Mouse (Mus musculus) liver, embryonic 14.5 days (tissue): ENCODE measurements around the gene Zfp710. TPM values are rescaled to one million over a fixed set of nuclear protein-coding genes. Genes with fewer than 3 reads are reported as not detected.

ENCODE experiments used
- ATAC-seq: fragments of 200-750 bp; cut with Nextera tagmentation; 2 replicates; pipeline ENCODE4 v1.8.0; 2017; ENCODE audit warnings: moderate number of reproducible peaks, mild to moderate bottlenecking, moderate library complexity; ENCODE audit not compliant: insufficient read depth
- DNase-seq, 3 experiments: peaks; one replicate each; pipeline ENCODE4 v3.0.0-alpha.2; 2012 to 2013; ENCODE audit warnings: low read depth in 3 of 3, low spot score in 3 of 3
- H3K27ac ChIP-seq: fragments of 300-500 bp; sonication (generic); 2 replicates; pipeline ENCODE4 v1.5.1; 2014; ENCODE audit warnings: moderate library complexity, mild to moderate bottlenecking, control low read depth, inconsistent platforms
- H3K27me3 ChIP-seq: fragments of 300-500 bp; sonication (generic); 2 replicates; pipeline ENCODE4 v1.6.1; 2014; ENCODE audit warnings: mild to moderate bottlenecking, low read length, moderate library complexity; ENCODE audit not compliant: control insufficient read depth, insufficient read depth
- H3K36me3 ChIP-seq: fragments of 300-500 bp; sonication (generic); replicated peaks from 2 replicates; pipeline ENCODE4 v1.6.1; 2014; ENCODE audit warnings: low read depth; ENCODE audit not compliant: control insufficient read depth, insufficient read depth
- H3K4me1 ChIP-seq, 2 experiments: fragments of 200-500 bp in 1 of 2; fragments of 300-500 bp in 1 of 2; sonication (generic) in 1 of 2; replicated peaks; 2 replicates each; pipeline ENCODE4 v1.6.1; 2012 to 2014; ENCODE audit warnings: antibody characterized with exemption in 1 of 2, inconsistent platforms in 1 of 2, low read length in 1 of 2; ENCODE audit not compliant: control insufficient read depth in 2 of 2, insufficient read depth in 2 of 2
- H3K4me2 ChIP-seq: fragments of 300-500 bp; sonication (generic); 2 replicates; pipeline ENCODE4 v1.6.1; 2014; ENCODE audit warnings: low read depth, mild to moderate bottlenecking, control low read depth, moderate library complexity
- H3K4me3 ChIP-seq, 2 experiments: fragments of 200-500 bp in 1 of 2; fragments of 300-500 bp in 1 of 2; sonication (generic) in 1 of 2; 2 replicates each; pipeline ENCODE4 v1.5.1; 2012 to 2014; ENCODE audit warnings: low read depth in 2 of 2, low read length in 2 of 2, mild to moderate bottlenecking in 2 of 2, control low read depth in 1 of 2, inconsistent platforms in 1 of 2, moderate library complexity in 1 of 2; ENCODE audit not compliant: insufficient read depth in 1 of 2
- H3K9ac ChIP-seq: fragments of 300-500 bp; sonication (generic); replicated peaks from 2 replicates; pipeline ENCODE4 v1.6.1; 2014; ENCODE audit warnings: mild to moderate bottlenecking, control low read depth, moderate library complexity
- H3K9me3 ChIP-seq: fragments of 300-500 bp; sonication (generic); 2 replicates; pipeline ENCODE4 v1.6.1; 2016; ENCODE audit warnings: low read length, mixed read lengths; ENCODE audit not compliant: control insufficient read depth
- CTCF ChIP-seq: IDR thresholded peaks from 2 replicates; pipeline ENCODE4 v1.5.1; 2016; ENCODE audit warnings: antibody characterized with exemption, low read depth, control low read depth
- EP300 ChIP-seq: IDR thresholded peaks from 2 replicates; pipeline ENCODE4 v1.6.1; 2016; ENCODE audit warnings: antibody characterized with exemption, low read depth
- WGBS: fragments of 180-500 bp; shearing (Covaris S2); extraction: QIAGEN DNeasy Blood & Tissue Kit; methylation state at CpG from one replicate; pipeline ENCODE4 v1.1.7; 2014; ENCODE audit not compliant: insufficient replicate concordance; 5-methylcytosine and 5-hydroxymethylcytosine counted together
- polyA plus RNA-seq, 2 experiments: library from polyadenylated mRNA; depleted of rRNA in 1 of 2; stranded (reverse) in 1 of 2; unstranded in 1 of 2; fragments of >200 nt; fragmentation: Nextera tagmentation in 1 of 2; extraction: Ambion mirVana in 1 of 2; gene quantifications; 2 replicates each; pipeline versions ENCODE4 v1.2.1 to v1.2.3; 2012 to 2014

Gene Zfp710
- polyA plus RNA-seq, 2 experiments = 3.7 to 5.9 TPM

GRCm38 (mm10) chr7:80090191-80091003, 65.8 kb downstream of the Zfp710 start:
- Histone ChIP-seq H3K4me3 (no peak overlapping the region), H3K36me3 (peaks cover under 1% of the 10 kb centered on the region; the same call in 1 of the 2 replicates), H3K9me3 (no peaks in the 10 kb centered on the region), H3K9ac (no peak overlapping the region), H3K27me3 (no peaks in the 10 kb centered on the region), H3K4me1 (no peaks in the 10 kb centered on the region), H3K27ac (no peak overlapping the region), H3K4me2 (no peak overlapping the region)
- DNase-seq = no peak
- WGBS = 71% methylated on average over 18 of the region's 18 CpGs
- no peak for ATAC-seq
- no peak for TF ChIP-seq EP300
- no peak for TF ChIP-seq CTCF

DNA sequence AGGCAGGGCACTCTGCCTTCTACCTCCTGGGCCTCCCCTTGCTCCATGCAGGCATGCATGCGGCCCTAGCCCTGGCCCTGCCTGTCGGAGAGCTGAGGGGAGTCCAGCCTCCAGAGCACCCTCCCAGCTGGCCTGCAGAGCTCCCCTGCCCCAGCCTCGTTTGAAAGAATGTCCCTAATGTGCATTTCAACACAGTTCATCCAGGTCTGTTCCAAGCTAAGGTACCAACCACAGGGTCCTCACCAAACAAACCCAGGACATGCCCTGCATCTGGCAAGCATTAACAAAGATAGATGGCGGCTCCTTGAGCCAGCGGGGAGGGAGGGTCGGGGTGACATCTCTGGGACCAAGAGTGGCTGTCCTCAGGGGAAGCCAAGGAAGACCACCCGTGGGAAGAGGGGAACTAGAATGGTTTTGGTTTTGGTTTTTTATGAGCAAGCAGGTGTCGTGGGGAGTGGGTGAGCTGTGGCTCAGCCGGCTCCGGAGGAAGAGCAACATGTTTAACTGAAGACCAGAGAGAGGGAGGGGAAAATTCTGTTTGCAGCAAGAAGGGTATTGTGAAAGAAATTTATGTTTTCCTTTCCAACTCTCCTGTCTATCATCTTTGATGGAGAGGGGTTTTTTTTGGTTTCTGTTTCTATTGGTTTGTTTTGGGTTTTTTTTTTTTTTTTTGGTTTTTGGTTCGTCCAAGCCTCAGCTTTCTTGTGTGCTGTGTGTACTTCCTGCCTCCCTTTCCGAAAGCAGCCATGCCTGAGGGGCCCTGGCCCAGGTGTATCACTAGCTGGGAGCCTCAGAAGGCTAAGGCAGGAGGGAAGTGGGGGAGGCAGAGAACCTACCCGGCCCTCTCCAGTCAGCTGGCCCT, 66.6 kb downstream of the Zfp710 start:
- Histone ChIP-seq H3K4me1 (no peaks in the 10 kb centered on the region), H3K4me3 (no peak overlapping the region), H3K9ac (no peak overlapping the region), H3K36me3 (peaks cover 3% of the 10 kb centered on the region; the same call in 1 of the 2 replicates), H3K27me3 (no peaks in the 10 kb centered on the region), H3K4me2 (no peak overlapping the region), H3K27ac (no peak overlapping the region), H3K9me3 (no peaks in the 10 kb centered on the region)
- no peak for ATAC-seq
- WGBS = 57% methylated on average over 13 of the region's 13 CpGs
- TF ChIP-seq CTCF = no peak
- TF ChIP-seq EP300 = no peak
- no peak for DNase-seq

DNA sequence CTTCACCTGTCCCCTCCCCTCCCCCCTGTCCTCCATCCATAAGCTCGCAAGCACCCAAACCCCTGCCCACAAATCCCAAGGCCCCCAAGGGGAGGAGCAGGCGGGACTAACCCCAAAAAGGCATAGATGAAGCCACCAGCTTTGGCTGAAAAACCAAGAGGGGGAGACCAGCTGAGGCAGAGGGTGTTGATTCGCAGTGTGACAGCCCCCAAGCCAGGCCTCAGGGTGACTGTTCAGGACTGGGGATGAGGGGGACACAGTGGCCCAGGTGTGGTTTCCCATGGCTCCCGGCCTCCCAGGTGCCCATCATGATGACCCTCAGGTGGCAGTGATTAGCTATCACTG, 67.2 kb downstream of the Zfp710 start:
- 66% methylated on average over 4 of the region's 4 CpGs for WGBS
- H3K4me3 ChIP-seq = no peak overlapping the region
- no peak for DNase-seq
- no peak overlapping the region for H3K9ac ChIP-seq
- H3K27ac ChIP-seq = no peak overlapping the region
- H3K36me3 ChIP-seq = peaks cover 3% of the 10 kb centered on the region; the same call in 1 of the 2 replicates
- no peaks in the 10 kb centered on the region for H3K9me3 ChIP-seq
- no peaks in the 10 kb centered on the region for H3K4me1 ChIP-seq
- TF ChIP-seq EP300 (no peak), CTCF (no peak)
- H3K27me3 ChIP-seq = no peaks in the 10 kb centered on the region
- no peak overlapping the region for H3K4me2 ChIP-seq
- ATAC-seq = no peak

DNA sequence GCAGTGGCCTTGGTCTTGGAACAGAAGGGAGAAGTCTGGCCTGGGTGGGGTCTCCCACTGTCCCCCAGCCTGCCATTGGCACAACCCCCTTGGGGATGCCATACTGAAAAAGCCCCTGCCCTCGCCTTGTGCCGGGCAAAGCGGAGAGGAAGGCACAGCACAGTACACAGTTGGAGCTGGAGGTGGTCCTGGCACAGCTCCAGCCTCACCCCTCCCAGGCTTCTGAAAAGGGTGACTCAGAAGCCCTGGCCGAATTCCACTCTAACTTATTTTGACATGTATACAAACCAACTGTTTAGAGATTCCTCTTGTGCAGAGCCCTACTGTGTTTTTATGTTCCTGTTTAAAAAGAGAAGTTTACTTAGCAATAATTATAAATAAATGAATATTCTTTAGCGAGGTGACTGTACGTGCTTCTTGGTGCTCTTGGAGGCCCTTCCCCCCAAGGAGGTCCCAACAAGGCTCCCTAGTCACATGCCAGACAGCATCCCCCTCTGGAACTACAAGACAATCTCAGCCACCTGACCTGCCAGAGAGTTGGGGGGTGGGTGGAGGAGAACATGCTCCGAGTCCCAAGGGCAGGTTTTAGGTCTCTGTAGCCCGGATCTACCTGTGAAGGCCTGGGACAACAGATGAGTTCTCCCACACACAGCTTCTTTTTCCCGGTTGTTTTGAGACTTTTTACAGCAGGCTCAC, 67.9 kb downstream of the Zfp710 start:
- 71% methylated on average over 9 of the region's 9 CpGs for WGBS
- Histone ChIP-seq H3K9me3 (no peaks in the 10 kb centered on the region), H3K4me1 (no peaks in the 10 kb centered on the region), H3K9ac (no peak overlapping the region), H3K4me2 (no peak overlapping the region), H3K27me3 (no peaks in the 10 kb centered on the region), H3K27ac (no peak overlapping the region), H3K4me3 (no peak overlapping the region), H3K36me3 (peaks cover 3% of the 10 kb centered on the region; the same call in 1 of the 2 replicates)
- DNase-seq = no peak
- no peak for ATAC-seq
- TF ChIP-seq EP300 (no peak), CTCF (no peak)
